Mouse (Mus musculus) kidney, adult 2 months (tissue): ENCODE results near the gene Dgki. TPM values are rescaled to one million over a fixed set of nuclear protein-coding genes. Genes with fewer than 3 reads are reported as not detected.
A peak's percentile ranks its signal among the peaks of the same experiment; 100 is the strongest.

ENCODE experiments used
- DNase-seq: peaks from one replicate; pipeline ENCODE4 v3.0.0; 2021
- H3K27ac ChIP-seq: fragments of 200-500 bp; 2 replicates; pipeline ENCODE4 v1.5.1; 2012; ENCODE audit warnings: low read depth, low read length, control low read depth, inconsistent platforms; ENCODE audit not compliant: insufficient read depth
- H3K27me3 ChIP-seq: fragments of 200-500 bp; replicated peaks from 2 replicates; pipeline ENCODE4 v1.6.1; 2012; ENCODE audit warnings: mild to moderate bottlenecking, moderate library complexity, low read length, inconsistent platforms; ENCODE audit not compliant: control insufficient read depth, insufficient read depth
- H3K36me3 ChIP-seq: fragments of 200-500 bp; 2 replicates; pipeline ENCODE4 v1.6.1; 2012; ENCODE audit warnings: mild to moderate bottlenecking, moderate library complexity, low read length, inconsistent platforms; ENCODE audit not compliant: control insufficient read depth, insufficient read depth
- H3K4me1 ChIP-seq: fragments of 200-500 bp; 2 replicates; pipeline ENCODE4 v1.6.1; 2011; ENCODE audit warnings: low read length; ENCODE audit not compliant: control insufficient read depth, insufficient read depth
- H3K4me3 ChIP-seq: fragments of 200-500 bp; 2 replicates; pipeline ENCODE4 v1.5.1; 2011; ENCODE audit warnings: mild to moderate bottlenecking, low read depth, low read length, control low read depth; ENCODE audit not compliant: insufficient read depth
- CTCF ChIP-seq: fragments of 200-500 bp; conservative IDR thresholded peaks from 2 replicates; pipeline ENCODE4 v1.5.1; 2011; ENCODE audit warnings: low read depth, mild to moderate bottlenecking, control low read depth, low read length, moderate library complexity, mixed read lengths; ENCODE audit not compliant: insufficient read depth, insufficient read length
- POLR2A ChIP-seq: fragments of 200-500 bp; IDR thresholded peaks from one replicate; pipeline ENCODE4 v1.6.1; 2011; ENCODE audit warnings: low read depth, low read length, control low read depth
- WGBS: fragments of 180-500 bp; shearing (Covaris S2); methylation state at CpG from one replicate; pipeline ENCODE4 v1.1.7; 2018; 5-methylcytosine and 5-hydroxymethylcytosine counted together
- polyA plus RNA-seq: library from polyadenylated mRNA; depleted of rRNA; stranded (reverse); fragments of >200 nt; gene quantifications from 2 replicates; pipeline ENCODE4 v1.2.3, GENCODE M21; 2012

Dgki gene
- polyA plus RNA-seq, 1 experiment: 0.05 TPM

DNA sequence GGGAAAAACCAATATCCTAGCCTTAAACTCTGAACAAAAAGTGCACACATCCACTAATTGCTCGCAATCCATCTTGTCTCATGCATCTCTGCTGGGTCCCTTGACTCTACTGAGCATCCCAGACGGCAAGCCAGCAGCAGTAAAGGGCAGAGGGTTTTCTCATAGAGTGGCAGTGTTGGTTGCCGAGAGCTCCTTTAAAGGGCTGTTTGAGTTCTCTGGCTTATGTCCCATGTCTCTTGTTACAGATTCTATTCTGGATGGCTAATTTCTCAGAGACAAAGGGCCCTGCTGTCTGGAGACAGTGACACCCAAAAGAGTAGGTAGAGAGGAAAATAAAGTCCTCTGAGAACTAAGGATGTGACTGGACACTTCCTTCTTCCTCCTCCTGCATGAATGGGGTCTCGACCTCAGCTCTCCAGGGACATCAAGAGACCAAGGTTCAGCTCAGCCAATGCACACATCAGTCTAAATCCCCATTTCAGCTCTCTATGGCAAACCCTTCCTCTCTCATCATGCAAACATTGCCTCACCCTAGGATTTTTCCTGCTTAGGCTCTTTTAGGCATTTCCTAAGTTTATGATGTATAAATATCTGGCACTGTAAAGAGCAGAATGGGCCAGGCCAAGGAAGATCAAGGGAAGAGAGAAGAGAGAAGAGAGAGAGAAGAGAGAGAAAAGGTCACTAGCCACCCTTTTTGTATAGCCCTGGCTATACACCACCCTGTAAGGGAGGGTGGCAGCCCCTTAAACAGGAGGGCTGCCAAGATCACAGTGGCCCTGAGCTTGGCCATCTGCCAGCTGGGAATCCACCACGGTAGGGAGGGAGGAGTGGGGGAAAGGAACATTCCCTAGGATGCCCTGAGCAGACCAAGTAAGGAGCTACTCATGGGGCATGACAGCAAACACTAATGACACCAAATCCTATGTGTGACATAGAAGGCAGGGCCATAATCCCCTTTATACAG lies 30.2 kb upstream of the Dgki start:
- no peak overlapping the region for H3K27ac ChIP-seq

DNA sequence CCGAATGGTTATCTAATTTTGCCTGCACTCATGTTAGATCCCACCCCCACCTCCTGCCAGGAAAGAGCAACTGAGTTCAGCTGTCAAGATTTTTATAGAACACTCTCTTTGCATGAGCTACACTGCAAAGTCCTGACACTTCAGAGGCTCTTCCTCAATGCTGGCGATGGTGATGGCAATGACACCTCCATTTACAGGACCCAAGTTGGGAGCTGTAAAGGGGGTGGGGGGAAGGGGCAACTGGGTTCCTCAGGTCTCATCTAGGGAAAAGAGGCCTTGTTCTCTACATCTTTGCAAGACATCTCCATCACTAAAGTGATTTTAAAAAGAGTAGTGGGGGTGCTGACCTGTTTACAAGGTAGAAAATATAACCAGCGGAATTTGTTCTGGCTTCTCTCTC lies 29.4 kb upstream of the Dgki start:
- Histone ChIP-seq H3K27me3 (no peaks in the 10 kb centered on the region), H3K4me3 (no peak overlapping the region), H3K36me3 (peaks cover 8% of the 10 kb centered on the region; the same call in 1 of the 2 replicates), H3K4me1 (peaks cover 6% of the 10 kb centered on the region; the same call in 1 of the 2 replicates), H3K27ac (no peak overlapping the region)
- WGBS: 84% methylated on average over 3 of the region's 3 CpGs
- DNase-seq: no peak
- no peak for TF ChIP-seq POLR2A
- no peak for TF ChIP-seq CTCF

More for the DNA sequence above, 30.2 kb upstream of the Dgki start:
- TF ChIP-seq CTCF (no peak), POLR2A (no peak)
- WGBS: 54% methylated on average over 5 of the region's 5 CpGs
- Histone ChIP-seq H3K4me3 (no peak overlapping the region), H3K27me3 (no peaks in the 10 kb centered on the region), H3K36me3 (peaks cover 8% of the 10 kb centered on the region; the same call in 1 of the 2 replicates), H3K4me1 (peaks cover 6% of the 10 kb centered on the region; the same call in 1 of the 2 replicates)
- no peak for DNase-seq

DNA sequence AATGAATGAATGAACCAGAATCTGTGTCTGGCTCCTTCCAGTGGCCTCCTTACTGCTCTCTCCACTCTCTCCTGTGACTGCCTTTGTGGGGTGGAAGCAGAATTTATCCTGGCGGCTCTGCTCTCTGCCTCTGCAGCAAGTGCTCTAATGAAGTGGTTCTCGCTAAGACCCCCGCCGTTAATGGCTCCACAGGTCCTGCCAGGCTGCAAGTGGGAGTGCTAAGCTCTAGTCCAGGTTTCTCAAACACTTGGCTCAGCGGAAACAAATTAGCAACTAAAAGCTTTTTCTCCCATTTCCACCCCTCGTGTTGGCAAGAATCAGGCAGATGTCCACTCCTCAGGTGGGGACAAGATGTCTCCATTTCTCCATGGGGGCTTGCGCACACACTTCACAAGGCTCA lies 28.7 kb upstream of the Dgki start:
- Histone ChIP-seq H3K4me3 (no peak overlapping the region), H3K4me1 (peaks cover 6% of the 10 kb centered on the region; the same call in 1 of the 2 replicates), H3K36me3 (peaks cover 5% of the 10 kb centered on the region; the same call in 1 of the 2 replicates), H3K27me3 (no peaks in the 10 kb centered on the region), H3K27ac (no peak overlapping the region)
- TF ChIP-seq CTCF: no peak
- no peak for DNase-seq
- WGBS: 72% methylated on average over 7 of the region's 7 CpGs

DNA sequence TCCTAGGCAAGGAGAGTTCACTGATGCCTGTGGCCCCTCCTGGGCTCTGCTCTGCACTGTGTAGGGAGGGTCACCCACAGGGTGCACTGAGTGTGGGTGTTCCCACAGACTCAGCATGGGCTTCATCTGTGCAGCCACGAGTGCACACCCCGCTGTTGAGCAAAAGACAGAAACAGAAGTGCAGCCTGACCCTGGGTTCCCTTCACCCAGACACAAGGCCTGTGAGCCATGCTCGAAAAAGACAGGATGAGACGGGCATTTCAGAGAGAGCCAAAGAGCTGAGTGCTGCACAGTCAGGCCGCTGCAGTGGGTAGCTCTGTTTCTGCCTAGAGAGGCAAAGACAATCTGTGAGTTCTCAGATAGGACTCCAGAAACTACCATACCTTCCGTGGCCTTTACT lies 27.5 kb upstream of the Dgki start:
- WGBS: 63% methylated on average over 6 of the region's 6 CpGs

DNA sequence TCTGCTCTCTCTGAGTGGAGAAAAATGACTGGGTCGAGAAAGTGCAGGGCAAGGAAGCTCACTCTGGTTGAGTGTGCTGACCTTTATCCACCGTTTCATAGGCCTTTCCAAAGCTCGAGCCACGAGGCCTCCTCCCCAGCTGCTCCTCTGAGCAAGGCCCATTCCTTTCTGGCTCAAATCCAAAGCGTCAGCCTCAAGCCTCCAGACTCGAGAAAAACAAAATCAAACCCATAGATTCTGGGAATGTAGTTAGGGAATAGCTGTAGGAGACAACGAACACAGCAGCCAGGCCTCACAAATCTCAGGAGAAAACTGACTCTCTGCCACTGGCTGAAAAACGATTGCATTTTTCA lies 26.6 kb upstream of the Dgki start:
- WGBS: 12% methylated on average over 8 of the region's 8 CpGs
- TF ChIP-seq CTCF (no peak), POLR2A (no peak)
- no peaks in the 10 kb centered on the region for H3K27me3 ChIP-seq
- DNase-seq: peak; percentile 79
- no peak overlapping the region for H3K4me3 ChIP-seq
- peaks cover 6% of the 10 kb centered on the region; the same call in 1 of the 2 replicates for H3K4me1 ChIP-seq
- no peaks in the 10 kb centered on the region for H3K36me3 ChIP-seq
- 0 out of 2 replicates have a peak overlapping the region, but pooled peaks have one; percentile 9 for H3K27ac ChIP-seq

More for the DNA sequence above, 27.5 kb upstream of the Dgki start:
- 0 out of 2 replicates have a peak overlapping the region, but pooled peaks have one; percentile 9 for H3K27ac ChIP-seq
- no peak for TF ChIP-seq CTCF
- no peak for TF ChIP-seq POLR2A
- no peaks in the 10 kb centered on the region for H3K27me3 ChIP-seq
- H3K4me3 ChIP-seq: no peak overlapping the region
- H3K4me1 ChIP-seq: peaks cover 6% of the 10 kb centered on the region; the same call in 1 of the 2 replicates
- no peak for DNase-seq
- peaks cover 2% of the 10 kb centered on the region; the same call in 1 of the 2 replicates for H3K36me3 ChIP-seq

DNA sequence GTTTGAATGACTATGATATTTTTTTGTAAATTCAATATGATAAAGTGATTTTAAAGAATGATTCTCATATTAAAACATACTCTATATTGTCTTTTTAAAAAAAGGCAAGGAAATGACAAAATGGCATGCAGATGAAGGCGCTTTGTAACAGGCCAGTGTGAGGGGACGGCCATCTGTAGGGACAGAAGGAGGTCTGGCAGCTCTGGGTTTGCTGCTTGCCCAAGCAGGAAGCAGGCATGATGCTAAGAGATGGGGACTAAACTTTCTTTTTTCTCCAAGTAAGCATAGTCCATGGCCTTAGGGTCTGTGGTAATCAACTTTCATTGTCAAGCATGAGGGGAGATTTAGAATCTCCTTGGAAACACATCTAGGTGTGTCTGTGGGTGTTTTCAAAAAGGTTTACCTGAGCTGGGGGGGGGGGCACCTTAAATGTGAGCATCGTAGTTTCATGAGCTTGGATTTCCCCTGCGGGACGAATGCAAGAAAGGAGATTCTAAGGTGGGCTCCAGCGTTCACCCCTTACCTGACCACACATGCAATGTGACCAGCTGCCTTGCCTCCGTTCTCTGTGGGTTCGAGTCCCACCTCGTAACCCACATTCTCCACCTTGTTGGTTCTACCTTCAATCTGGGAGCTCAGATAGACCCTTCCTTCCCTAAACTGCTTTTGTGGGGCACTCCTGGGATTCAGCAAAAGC lies 26.1 kb upstream of the Dgki start:
- Histone ChIP-seq H3K4me3 (no peak overlapping the region), H3K36me3 (no peaks in the 10 kb centered on the region), H3K27me3 (no peaks in the 10 kb centered on the region), H3K4me1 (peaks cover 6% of the 10 kb centered on the region; the same call in 1 of the 2 replicates), H3K27ac (0 out of 2 replicates have a peak overlapping the region, but pooled peaks have one; percentile 9)
- 88% methylated on average over 9 of the region's 9 CpGs for whole genome bisulfite sequencing
- TF ChIP-seq POLR2A (no peak), CTCF (no peak)
- DNase-seq: no peak
